In genomic region chr6:20037769-20038168, GRCm38 (mm10) we compare ENCODE assay signal across 9 mouse cellular contexts.
DNase-seq lines count a peak whose midpoint lies in the region; ATAC-seq and TF ChIP-seq lines count a peak whose summit lies in the region.
"Had no signal": no experiment of that assay in that cellular context is flagged by ENCODE, and none has a peak within 500 bp of the region (broad histone marks: within the 10 kb centered on the region; RNA-seq: fewer than 3 reads in every experiment).

No protein-coding gene starts in this region.

- H3K9me3 ChIP-seq in lung, embryonic 14.5 days (ENCODE audit: low read depth, low read length) = no peaks in the 10 kb centered on the region
- H3K9me3 ChIP-seq in heart, embryonic 13.5 days = no peaks in the 10 kb centered on the region
- H3K9me3 ChIP-seq in midbrain, embryonic 11.5 days (ENCODE audit: control insufficient read depth, low read length) = no peaks in the 10 kb centered on the region
- H3K9me3 ChIP-seq: neural tube, embryonic 13.5 days had no signal

- no peak overlapping the region for H3K4me2 ChIP-seq in lung, embryonic 14.5 days
- no peak overlapping the region for H3K4me2 ChIP-seq in heart, embryonic 13.5 days
- no peak overlapping the region for H3K4me2 ChIP-seq in myocyte (ENCODE audit: low read depth)
- H3K4me2 ChIP-seq in midbrain, embryonic 11.5 days = no peak overlapping the region
- H3K4me2 ChIP-seq: neural tube, embryonic 13.5 days had no signal

- H3K27me3 ChIP-seq in lung, embryonic 14.5 days (ENCODE audit: insufficient read depth, low read length) = no peaks in the 10 kb centered on the region
- H3K27me3 ChIP-seq in heart, embryonic 13.5 days (replicated peaks) = no peaks in the 10 kb centered on the region
- H3K27me3 ChIP-seq in myocyte (ENCODE audit: control insufficient read depth, insufficient read depth, insufficient read length) = no peaks in the 10 kb centered on the region
- no peaks in the 10 kb centered on the region for H3K27me3 ChIP-seq in midbrain, embryonic 11.5 days (ENCODE audit: control insufficient read depth, insufficient read depth, low read length)
- H3K27me3 ChIP-seq: neural tube, embryonic 13.5 days had no signal

- no peak for TF ChIP-seq POLR2A in myocyte (IDR thresholded peaks at IDR 0.05; ENCODE audit: insufficient read length, low read depth)

- no peak for TF ChIP-seq CTCF in lung, embryonic 14.5 days (IDR thresholded peaks at IDR 0.05; ENCODE audit: low read depth)

- no peak overlapping the region for H3K4me3 ChIP-seq in lung, embryonic 14.5 days (ENCODE audit: low read depth, low read length)
- H3K4me3 ChIP-seq in heart, embryonic 13.5 days = no peak overlapping the region
- no peak overlapping the region for H3K4me3 ChIP-seq in myocyte
- no peak overlapping the region for H3K4me3 ChIP-seq in midbrain, embryonic 11.5 days (ENCODE audit: low read depth, low read length)
- H3K4me3 ChIP-seq: neural tube, embryonic 13.5 days had no signal

- no peak overlapping the region for H3K27ac ChIP-seq in lung, embryonic 14.5 days (ENCODE audit: low read depth)
- peak overlapping the region; percentile 36; the same call in 1 of the 2 replicates for H3K27ac ChIP-seq in heart, embryonic 13.5 days (replicated peaks)
- H3K27ac ChIP-seq in midbrain, embryonic 11.5 days (ENCODE audit: low read depth, low read length) = no peak overlapping the region
- H3K27ac ChIP-seq: neural tube, embryonic 13.5 days had no signal

- H3K9ac ChIP-seq in lung, embryonic 14.5 days = no peak overlapping the region
- no peak overlapping the region for H3K9ac ChIP-seq in heart, embryonic 13.5 days
- H3K9ac ChIP-seq in midbrain, embryonic 11.5 days (ENCODE audit: low read length) = no peak overlapping the region
- H3K9ac ChIP-seq: neural tube, embryonic 13.5 days had no signal

- peak; percentile 80 for ATAC-seq in lung, embryonic 14.5 days (ENCODE audit: insufficient read depth)
- no peak; the same call in 1 of the 2 replicates for ATAC-seq in heart, embryonic 13.5 days (ENCODE audit: extremely low read depth, insufficient number of reproducible peaks, low FRiP score, low TSS enrichment)
- ATAC-seq in midbrain, embryonic 11.5 days (ENCODE audit: low FRiP score) = no peak
- no peak for ATAC-seq in inflammation-experienced regulatory T-cells, adult 6 months

- WGBS in lung, embryonic 14.5 days = 4% methylated on average over 1 of the region's 1 CpGs
- WGBS in heart, embryonic 13.5 days = 20% methylated on average over 1 of the region's 1 CpGs
- 56% methylated on average over 1 of the region's 1 CpGs for WGBS in midbrain, embryonic 11.5 days

- H3K36me3 ChIP-seq in lung, embryonic 14.5 days (ENCODE audit: insufficient read depth) = no peaks in the 10 kb centered on the region
- no peaks in the 10 kb centered on the region for H3K36me3 ChIP-seq in heart, embryonic 13.5 days
- no peaks in the 10 kb centered on the region for H3K36me3 ChIP-seq in myocyte (ENCODE audit: control insufficient read depth, insufficient read depth)
- H3K36me3 ChIP-seq in midbrain, embryonic 11.5 days (ENCODE audit: control insufficient read depth, insufficient read depth, low read length) = no peaks in the 10 kb centered on the region
- H3K36me3 ChIP-seq: neural tube, embryonic 13.5 days had no signal

- no peaks in the 10 kb centered on the region for H3K79me2 ChIP-seq in myocyte (ENCODE audit: control insufficient read depth, insufficient read depth)

- peak; percentile 85 for DNase-seq in lung, embryonic 14.5 days
- no peak for DNase-seq in lung, postnatal 4 days
- DNase-seq in cerebellum, adult 9-10 months = peak; percentile 72
- no peak for DNase-seq in midbrain, embryonic 11.5 days (ENCODE audit: low spot score, missing footprints)
- no peak for DNase-seq in gastrocnemius, adult 18-20 months (ENCODE audit: low spot score)

- no peaks in the 10 kb centered on the region for H3K4me1 ChIP-seq in lung, embryonic 14.5 days (ENCODE audit: insufficient read depth)
- peaks cover 4% of the 10 kb centered on the region for H3K4me1 ChIP-seq in heart, embryonic 13.5 days
- no peaks in the 10 kb centered on the region for H3K4me1 ChIP-seq in midbrain, embryonic 11.5 days (ENCODE audit: control insufficient read depth, insufficient read depth, low read length)
- H3K4me1 ChIP-seq: neural tube, embryonic 13.5 days had no signal

- no peak overlapping the region for H3ac ChIP-seq in myocyte (ENCODE audit: control insufficient read depth, insufficient read length)

TF ChIP-seq in myocyte, 11 proteins besides CTCF, POLR2A, EP300 and RAD21:
- TF ChIP-seq SRF (IDR thresholded peaks at IDR 0.05; ENCODE audit: control insufficient read depth, insufficient read length, low read depth) (peak; percentile 73), MYOG (IDR thresholded peaks at IDR 0.05; ENCODE audit: control insufficient read depth in 1 of 3, insufficient read depth in 1 of 3, insufficient read length in 2 of 3, low read depth in 2 of 3) (no peak)

Comparison
In these comparisons a context has a peak if more than half of its experiments do, and no peak if none do; other contexts are left out.
1. DNase-seq: peak in lung, embryonic 14.5 days (single experiment) and cerebellum, adult 9-10 months (single experiment); none in lung, postnatal 4 days (0 of 2), midbrain, embryonic 11.5 days (single experiment) and gastrocnemius, adult 18-20 months (single experiment).